Mouse (Mus musculus) spleen, postnatal 14 days (tissue): ENCODE data around the gene Gm3415.
"Not testable (repeated sequence)": the region's sequence is repeated elsewhere in the genome, so short reads cannot be mapped to it uniquely, and the experiment has no call there.

ENCODE experiments used
- DNase-seq, 2 experiments: peaks; one replicate each; pipeline ENCODE4 v3.0.0; 2021 to 2022; ENCODE audit warnings: low spot score in 2 of 2

The Gm3415 gene

GRCm38 (mm10) chr5:146555836-146556235, at the start of gene Gm3415:
TSS of gene Gm3415 (plus strand) at chr5:146556136.
- not testable (repeated sequence) for DNase-seq

DNA sequence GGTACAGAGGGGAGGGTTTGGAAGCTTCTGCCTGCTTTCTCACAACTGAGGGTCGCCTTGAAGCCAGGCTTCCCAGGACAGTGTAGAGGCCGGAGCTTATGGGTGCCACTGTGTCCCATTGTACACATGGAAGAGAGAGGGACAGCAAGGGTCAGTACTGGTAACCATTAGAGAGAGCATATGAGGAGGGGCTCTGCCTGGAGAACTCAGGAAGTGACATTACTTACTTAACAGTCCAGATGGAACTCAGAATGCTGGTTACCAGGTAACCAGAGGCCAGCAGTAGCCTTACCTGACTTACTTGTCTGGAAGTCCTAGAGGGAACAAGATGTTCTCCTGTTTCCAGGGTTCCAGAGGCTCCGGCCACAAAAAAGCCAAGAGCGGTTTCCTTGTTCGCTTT, 42.1 kb upstream of the Gm3415 start, which contains the start of gene Gm3402:
Gene Gm3402, plus strand, starts transcription at position 301 of the 400 bp plus-strand sequence.
- not testable (repeated sequence) for DNase-seq

GRCm38 (mm10) chr5:146525501-146525900, 30.4 kb upstream of the Gm3415 start, which contains the start of gene Gm3404:
TSS of gene Gm3404 (plus strand) at chr5:146525801.
- not testable (repeated sequence) for DNase-seq

- not testable (repeated sequence) for DNase-seq
These were observed 18.6 kb upstream of the Gm3415 start, which contains the start of gene Gm3409 for GRCm38 (mm10) chr5:146537347-146537746. TSS of gene Gm3409 (plus strand) at chr5:146537647.

- DNase-seq: no peak
These were observed 8.3 kb downstream of the Gm3415 start for GRCm38 (mm10) chr5:146564259-146564658.

GRCm38 (mm10) chr5:146567054-146567453, 11.1 kb downstream of the Gm3415 start:
- DNase-seq: no peak

DNA sequence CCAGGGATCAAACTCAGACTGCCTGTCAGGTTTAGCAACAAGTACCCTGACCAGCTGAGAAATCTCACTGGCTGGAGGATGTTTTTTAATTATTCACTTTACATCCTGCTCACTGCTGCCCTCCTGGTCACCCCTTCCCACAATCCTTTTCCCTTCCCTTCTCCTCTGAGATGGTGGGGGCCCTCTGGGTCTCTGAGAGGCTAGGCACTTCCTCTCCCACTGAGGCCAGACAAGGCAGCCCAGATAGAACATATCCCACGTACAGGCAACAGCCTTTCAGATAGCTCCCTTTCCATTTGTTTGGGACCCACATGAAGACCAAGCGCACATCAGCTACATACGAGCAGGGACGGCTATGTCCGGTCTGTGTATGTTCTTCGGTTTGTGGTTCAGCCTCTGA, 14.2 kb downstream of the Gm3415 start:
- DNase-seq: not testable (repeated sequence)

DNA sequence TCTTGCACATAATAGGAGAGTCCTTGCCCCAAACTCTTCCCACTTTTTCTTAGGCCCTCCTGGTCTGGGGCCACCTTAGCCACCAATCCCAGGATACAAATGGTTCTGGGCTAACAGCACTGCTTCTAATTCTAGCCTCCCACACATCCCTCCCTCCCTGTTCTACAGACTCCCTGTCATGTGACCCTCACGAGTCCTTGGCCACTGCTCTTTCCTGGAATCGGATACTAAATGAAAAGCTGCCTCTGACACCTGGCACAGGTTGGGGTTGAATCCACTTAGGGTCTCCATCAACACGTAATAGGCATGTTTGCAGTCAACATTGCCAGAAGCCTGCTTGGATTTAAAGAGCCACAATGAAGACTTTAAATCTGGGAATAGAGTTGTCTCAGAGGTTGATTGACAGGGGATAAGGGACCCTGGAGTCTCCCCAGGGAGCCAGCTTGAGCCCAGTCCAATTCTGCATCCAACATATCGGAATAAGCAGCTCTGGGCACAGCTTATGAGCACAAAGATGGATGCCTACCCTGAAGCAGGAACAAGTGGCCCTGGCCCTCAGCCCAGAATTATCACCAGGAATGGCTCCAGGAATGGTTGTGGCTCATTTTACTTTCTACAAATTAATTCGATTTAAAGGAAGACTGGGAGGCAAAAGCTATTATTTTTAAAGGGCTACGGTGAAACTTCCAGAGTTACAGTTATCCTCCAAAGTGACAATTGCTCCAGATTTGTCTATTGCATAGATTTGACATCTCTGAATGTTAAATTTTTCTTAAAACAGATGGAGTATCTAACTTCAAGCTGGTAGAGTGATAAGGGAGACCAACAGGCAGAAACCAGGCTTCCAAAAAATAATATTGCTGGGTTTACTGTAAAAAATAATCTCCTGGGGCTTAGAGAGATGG, 16.1 kb downstream of the Gm3415 start:
- not testable (repeated sequence) for DNase-seq

DNA sequence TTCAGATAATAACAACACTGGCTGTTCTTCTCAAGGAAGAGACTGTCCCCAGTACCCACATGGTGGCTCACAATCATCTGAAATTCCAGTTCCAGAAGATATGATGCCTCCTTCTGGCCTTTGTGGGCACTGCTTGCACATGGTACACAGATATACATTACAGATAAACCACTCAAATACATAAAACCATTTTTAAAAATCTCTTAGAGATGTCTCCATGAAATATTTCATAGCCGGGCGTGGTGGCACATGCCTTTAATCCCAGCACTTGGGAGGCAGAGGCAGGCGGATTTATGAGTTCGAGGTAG, 16.8 kb downstream of the Gm3415 start:
- DNase-seq: not testable (repeated sequence)

GRCm38 (mm10) chr5:146576668-146577067, 20.7 kb downstream of the Gm3415 start:
- DNase-seq: no peak

- no peak for DNase-seq
These were observed 28.2 kb downstream of the Gm3415 start for GRCm38 (mm10) chr5:146584156-146584477.

DNA sequence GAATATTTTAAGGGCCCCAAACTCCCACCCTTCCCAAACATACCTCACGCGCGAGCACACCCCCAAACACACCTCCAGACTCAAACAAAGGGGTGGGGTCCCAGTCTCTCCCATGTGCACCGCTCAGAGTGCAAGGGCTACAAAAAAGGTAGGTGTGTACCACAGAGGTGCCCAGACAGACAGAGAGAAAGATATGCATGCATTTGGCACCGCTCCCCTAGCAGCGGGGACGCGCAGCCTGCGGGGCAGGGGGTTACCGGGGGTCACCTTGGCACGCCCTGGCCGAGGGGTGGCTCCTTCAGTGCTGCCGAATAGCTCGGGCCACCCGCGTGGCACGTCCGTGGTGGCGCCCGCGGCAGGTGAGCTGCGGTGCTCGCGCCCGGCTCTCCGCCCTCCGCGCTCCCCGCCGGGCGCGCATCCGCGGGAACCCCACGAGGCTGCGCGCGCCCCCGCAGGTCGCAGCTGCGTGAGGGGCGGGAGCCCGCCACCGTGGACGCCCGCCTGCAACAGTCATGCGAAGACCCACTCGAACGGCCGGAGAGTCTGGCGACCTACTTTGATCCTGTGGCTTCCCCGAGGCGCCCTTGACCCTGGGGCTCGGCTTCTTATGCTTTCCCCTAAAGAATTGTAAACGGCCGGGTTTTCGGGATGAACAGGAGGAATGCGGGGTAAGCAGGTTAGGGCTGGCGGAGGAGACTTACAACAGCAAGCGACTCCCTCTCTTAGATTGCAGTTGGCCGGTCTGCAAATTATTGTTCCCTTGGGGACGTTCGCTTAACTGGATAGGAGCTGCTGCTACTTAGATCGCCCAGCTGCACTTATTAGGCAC, 28.8 kb downstream of the Gm3415 start, which contains the start of gene Gpr12:
Gene Gpr12, minus strand, starts transcription at position 762 of the 829 bp plus-strand sequence.
- DNase-seq: no peak

GRCm38 (mm10) chr5:146585307-146585651, 29.3 kb downstream of the Gm3415 start:
- no peak for DNase-seq

- no peak for DNase-seq
These were observed 30.6 kb downstream of the Gm3415 start for GRCm38 (mm10) chr5:146586357-146587070.

DNA sequence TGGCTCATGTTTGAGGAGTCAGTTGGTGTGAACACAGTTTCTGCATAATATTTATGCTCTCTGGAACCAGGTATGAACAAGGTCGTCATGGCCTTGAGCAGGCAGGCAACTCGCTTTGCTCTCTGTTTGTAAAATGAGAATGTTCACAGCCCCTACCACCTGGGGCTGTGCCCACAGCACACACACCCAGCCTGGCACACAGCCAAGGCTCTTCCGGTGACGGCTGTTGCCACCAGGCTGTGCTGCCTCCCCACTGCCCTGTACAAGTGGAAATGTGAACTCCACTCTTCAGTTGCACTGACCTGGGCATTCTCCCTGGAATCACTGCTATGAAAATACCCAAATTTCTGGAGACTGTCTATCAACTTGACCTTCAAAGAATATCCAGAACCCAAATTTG, 35.1 kb downstream of the Gm3415 start:
- no peak for DNase-seq

- no peak for DNase-seq
These were observed 35.7 kb downstream of the Gm3415 start for GRCm38 (mm10) chr5:146591636-146592035.

- no peak for DNase-seq
These were observed 36.6 kb downstream of the Gm3415 start for GRCm38 (mm10) chr5:146592580-146592979.

GRCm38 (mm10) chr5:146596612-146597502, 40.9 kb downstream of the Gm3415 start:
- no peak for DNase-seq

GRCm38 (mm10) chr5:146597503-146597874, 41.6 kb downstream of the Gm3415 start:
- no peak for DNase-seq

DNA sequence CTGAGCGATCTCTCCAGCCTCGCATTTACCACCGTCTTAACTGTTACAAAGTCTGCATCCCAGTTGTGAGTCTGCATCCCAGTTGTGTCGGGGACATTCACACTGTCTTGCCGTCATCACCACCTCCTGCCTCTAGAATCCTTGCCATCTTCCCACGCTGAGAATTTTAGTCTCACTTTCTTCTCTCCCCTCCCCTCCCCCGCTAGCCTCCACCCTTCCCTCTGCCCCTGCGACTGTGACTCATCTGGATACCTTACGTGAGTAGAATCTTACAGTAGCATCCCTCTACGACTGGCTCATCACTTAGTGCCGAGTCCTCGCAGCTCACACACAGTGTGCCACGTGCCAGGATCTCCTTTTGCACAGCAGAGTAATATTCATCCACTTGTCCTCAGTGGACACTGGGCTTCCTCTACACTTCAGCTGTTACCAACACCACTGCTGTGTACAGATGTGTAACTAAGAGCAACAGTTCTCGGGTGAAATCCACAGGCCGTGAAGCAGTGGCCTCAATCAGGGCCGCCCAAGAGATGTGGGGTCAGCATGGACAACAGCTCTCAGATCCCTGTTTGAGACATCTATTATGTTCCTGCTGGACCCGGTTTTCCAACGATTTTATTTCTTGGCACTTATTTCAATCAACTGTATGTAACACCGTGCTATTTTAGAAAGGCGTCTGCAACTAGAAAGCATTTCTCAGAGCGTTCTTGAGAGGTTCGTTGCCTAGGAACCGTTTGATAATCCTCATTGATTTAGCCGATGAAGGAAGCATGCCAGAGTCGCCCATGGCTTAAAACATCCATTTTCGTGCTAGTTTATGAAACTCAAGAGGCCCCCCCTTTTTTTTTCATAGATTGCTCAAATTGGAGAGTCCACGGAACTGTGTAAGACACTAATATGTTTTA, 42.5 kb downstream of the Gm3415 start:
- DNase-seq: no peak
